In genomic region chr13:38376071-38376470, GRCm38 (mm10) we compare ENCODE assay signal across 20 mouse cellular contexts. TPM values are rescaled to one million over a fixed set of nuclear protein-coding genes. Genes with fewer than 3 reads are reported as not detected.
DNase-seq lines count a peak whose midpoint lies in the region; ATAC-seq lines count a peak whose summit lies in the region.
"Had no signal": no experiment of that assay in that cellular context is flagged by ENCODE, and none has a peak within 500 bp of the region (broad histone marks: within the 10 kb centered on the region; RNA-seq: fewer than 3 reads in every experiment).

No protein-coding gene starts in this region.

- no peak overlapping the region for H3K27ac ChIP-seq in lung, embryonic 16.5 days (ENCODE audit: low read length)
- H3K27ac ChIP-seq: heart, embryonic 10.5 days; liver, embryonic 12.5 days; neural tube, embryonic 13.5 days had no signal

- no peaks in the 10 kb centered on the region for H3K27me3 ChIP-seq in lung, embryonic 16.5 days (ENCODE audit: control insufficient read depth, insufficient read depth, low read depth, low read length)
- H3K27me3 ChIP-seq: CH12.LX; liver, embryonic 12.5 days; neural tube, embryonic 13.5 days had no signal

- WGBS in lung, embryonic 16.5 days, result 35% methylated on average over 6 of the region's 6 CpGs

- H3K4me2 ChIP-seq in lung, embryonic 16.5 days (ENCODE audit: low read depth, low read length), result no peak overlapping the region
- H3K4me2 ChIP-seq: liver, embryonic 12.5 days; neural tube, embryonic 13.5 days had no signal

- H3K9me3 ChIP-seq in lung, embryonic 16.5 days (ENCODE audit: control insufficient read depth, low read length), result peaks cover 3% of the 10 kb centered on the region
- H3K9me3 ChIP-seq: liver, embryonic 12.5 days; neural tube, embryonic 13.5 days had no signal

- ATAC-seq in lung, embryonic 16.5 days (ENCODE audit: low read depth), result peak; percentile 79
- ATAC-seq: forebrain, postnatal 0 days; hindbrain, embryonic 16.5 days; liver, embryonic 12.5 days; lung, postnatal 0 days had no signal

- no peak overlapping the region for H3K4me3 ChIP-seq in lung, embryonic 16.5 days (ENCODE audit: low read length)
- H3K4me3 ChIP-seq: erythroblast, embryonic 14.5 days; heart, embryonic 10.5 days; liver, embryonic 12.5 days; neural tube, embryonic 13.5 days had no signal

- peak; percentile 25 for DNase-seq in adrenal gland, adult 2 months
- DNase-seq in adrenal gland, postnatal 14 days, result no peak
- DNase-seq in gastrocnemius, postnatal 25 days, result peak; percentile 19
- DNase-seq in gastrocnemius, adult 18-20 months (ENCODE audit: low spot score), result no peak
- DNase-seq in lung, postnatal 4 days, result no peak
- DNase-seq in right cerebral cortex, postnatal 25 days, result no peak
- no peak for DNase-seq in testis, postnatal 14 days (ENCODE audit: low spot score)
- DNase-seq: forebrain, postnatal 0 days; gastrocnemius, postnatal 14 days; heart, postnatal 36 days had no signal

- peaks cover 3% of the 10 kb centered on the region for H3K4me1 ChIP-seq in lung, embryonic 16.5 days (replicated peaks; ENCODE audit: control insufficient read depth, insufficient read depth, low read length)
- H3K4me1 ChIP-seq: liver, embryonic 12.5 days; neural tube, embryonic 13.5 days had no signal

- H3K9ac ChIP-seq in lung, embryonic 16.5 days (ENCODE audit: low read length), result no peak overlapping the region
- H3K9ac ChIP-seq: forebrain, postnatal 0 days; liver, embryonic 12.5 days; neural tube, embryonic 13.5 days had no signal

- no peaks in the 10 kb centered on the region for H3K36me3 ChIP-seq in lung, embryonic 16.5 days (ENCODE audit: control insufficient read depth, insufficient read depth, low read length)
- H3K36me3 ChIP-seq: heart, embryonic 10.5 days; liver, embryonic 12.5 days; neural tube, embryonic 13.5 days had no signal

RNA-seq across cellular contexts. Expression of gene Bmp6, which starts 31.2 kb away (rescaled TPM):
- 1 to 10 TPM; 7.0 to 8.2 TPM for total RNA-seq in adrenal gland, adult 2 months (2021)
- 13.0 and 14.0 TPM in 2 replicates for polyA plus RNA-seq in adrenal gland, adult 2 months (2012; rRNA removed)
- total RNA-seq in adrenal gland, postnatal 14 days (2021), result 9.6 and 12.5 TPM in 2 replicates
- total RNA-seq in gastrocnemius, postnatal 25 days (2021), result 1 to 10 TPM; 8.5 to 8.8 TPM
- total RNA-seq in gastrocnemius, adult 18-20 months (2021), result 10 to 100 TPM in 1 of 2 experiments, 1 to 10 TPM in 1; 8.6 to 10.5 TPM
- polyA plus RNA-seq in lung, embryonic 16.5 days (2015; fragmentation: Nextera tagmentation; extraction: Ambion mirVana), result 1.3 and 1.6 TPM in 2 replicates
- total RNA-seq: megakaryocyte-erythroid progenitor cell, adult 5-6 weeks; monocyte, adult 5-6 weeks had no signal
- polyA plus RNA-seq: erythroblast, embryonic 14.5 days had no signal

Comparison
In these comparisons a context has a peak if more than half of its experiments do, and no peak if none do; other contexts are left out.
1. DNase-seq: peak in adrenal gland, adult 2 months (single experiment) and gastrocnemius, postnatal 25 days (single experiment); none in adrenal gland, postnatal 14 days (single experiment), gastrocnemius, adult 18-20 months (single experiment), lung, postnatal 4 days (0 of 2), right cerebral cortex, postnatal 25 days (single experiment) and testis, postnatal 14 days (single experiment).